Mouse (Mus musculus): ENCODE results near the gene Ugt1a7c. TPM values are rescaled to one million over a fixed set of nuclear protein-coding genes. Genes with fewer than 3 reads are reported as not detected.
A peak's percentile ranks its signal among the peaks of the same experiment; 100 is the strongest.

Ugt1a7c gene
- polyA plus RNA-seq, 1 experiment from 2014 or later, result 1.2 TPM

DNA sequence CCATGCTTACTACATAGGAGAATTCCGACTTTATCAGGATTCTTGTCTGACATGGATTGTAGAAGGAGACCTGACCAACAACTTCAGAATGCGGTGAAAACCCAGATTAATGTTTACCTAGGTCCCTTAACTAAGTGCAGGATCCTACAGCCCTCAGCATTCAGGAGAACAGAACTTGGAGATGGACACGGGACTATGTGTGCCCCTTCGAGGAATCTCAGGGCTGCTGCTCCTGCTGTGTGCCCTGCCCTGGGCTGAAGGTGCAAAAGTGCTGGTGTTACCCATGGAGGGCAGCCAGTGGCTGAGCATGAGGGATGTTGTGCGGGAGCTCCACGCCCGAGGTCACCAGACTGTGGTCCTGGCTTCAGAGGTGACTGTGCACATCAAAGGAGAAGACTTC is 105.6 kb downstream of the Ugt1a7c start, which contains the start of gene Ugt1a2:
TSS of gene Ugt1a2 (plus strand) at position 146 of the 400 bp plus-strand sequence.
- WGBS, result 91% methylated on average over 7 of the region's 7 CpGs
- H3K9me3 ChIP-seq (ENCODE audit: control insufficient read depth, low read length), result 0 out of 2 replicates have a peak, but pooled peaks cover 2% of the 10 kb centered on the region
- no peak within 1 kb of the TSS for H3K9ac ChIP-seq (replicated peaks; ENCODE audit: low read depth, low read length)
- H3K36me3 ChIP-seq (ENCODE audit: control insufficient read depth, insufficient read depth), result no peaks in the 10 kb centered on the region
- no peak within 1 kb of the TSS for H3K4me3 ChIP-seq (replicated peaks; ENCODE audit: low read length)
- H3K4me1 ChIP-seq (replicated peaks; ENCODE audit: control insufficient read depth, insufficient read depth, low read length), result no peaks in the 10 kb centered on the region
- H3K27ac ChIP-seq (ENCODE audit: low read length), result no peak within 1 kb of the TSS
- no peak for ATAC-seq
- no peaks in the 10 kb centered on the region for H3K27me3 ChIP-seq (replicated peaks; ENCODE audit: control insufficient read depth, insufficient read depth, low read length)
- H3K4me2 ChIP-seq (ENCODE audit: low read length), result no peak within 1 kb of the TSS

DNA sequence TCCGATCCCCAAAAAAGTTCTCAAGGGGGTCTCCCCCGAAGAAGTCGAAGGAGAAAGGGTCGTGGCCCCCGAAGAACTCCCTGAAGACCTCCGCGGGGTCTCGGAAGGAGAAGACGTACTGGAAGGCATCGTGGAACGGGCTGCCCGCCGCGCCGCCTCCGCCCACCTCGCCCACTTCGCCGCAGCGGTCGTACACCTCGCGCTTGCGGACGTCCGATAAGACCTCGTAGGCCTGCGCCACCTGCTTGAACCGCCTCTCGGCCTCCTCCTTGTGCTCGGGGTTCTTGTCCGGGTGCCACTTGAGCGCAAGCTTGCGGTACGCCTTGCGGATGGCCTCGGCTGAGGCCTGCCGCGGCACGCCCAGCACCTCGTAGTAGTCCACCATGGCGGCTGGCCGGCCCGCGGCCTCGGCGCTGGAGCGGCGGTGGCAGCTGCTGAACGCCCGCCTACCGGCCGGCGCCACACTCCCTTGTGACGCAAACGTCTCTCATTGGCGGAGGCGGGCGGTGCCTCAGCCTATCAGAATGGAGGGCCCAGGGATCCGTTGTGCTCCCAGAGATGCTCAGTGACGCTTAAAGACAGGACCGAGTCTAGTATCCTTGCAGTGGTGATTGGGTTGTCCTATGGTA is 110.5 kb downstream of the Ugt1a7c start, which contains the start of gene Dnajb3:
TSS of gene Dnajb3 (minus strand) at position 489 of the 629 bp plus-strand sequence.
- 0 out of 2 replicates have a peak, but pooled peaks cover 2% of the 10 kb centered on the region for H3K9me3 ChIP-seq (ENCODE audit: control insufficient read depth, low read length)
- H3K9ac ChIP-seq (replicated peaks; ENCODE audit: low read depth, low read length), result peak within 1 kb of the TSS; percentile 67
- no peaks in the 10 kb centered on the region for H3K27me3 ChIP-seq (replicated peaks; ENCODE audit: control insufficient read depth, insufficient read depth, low read length)
- WGBS, result 8% methylated on average over 62 of the region's 62 CpGs
- H3K4me3 ChIP-seq (replicated peaks; ENCODE audit: low read length), result peak within 1 kb of the TSS; percentile 56
- H3K4me1 ChIP-seq (replicated peaks; ENCODE audit: control insufficient read depth, insufficient read depth, low read length), result no peaks in the 10 kb centered on the region
- no peaks in the 10 kb centered on the region for H3K36me3 ChIP-seq (ENCODE audit: control insufficient read depth, insufficient read depth)
- peak; percentile 100 for ATAC-seq
- H3K4me2 ChIP-seq (ENCODE audit: low read length), result peak within 1 kb of the TSS; percentile 69
- no peak within 1 kb of the TSS; the same call in 1 of the 2 replicates for H3K27ac ChIP-seq (ENCODE audit: low read length)

DNA sequence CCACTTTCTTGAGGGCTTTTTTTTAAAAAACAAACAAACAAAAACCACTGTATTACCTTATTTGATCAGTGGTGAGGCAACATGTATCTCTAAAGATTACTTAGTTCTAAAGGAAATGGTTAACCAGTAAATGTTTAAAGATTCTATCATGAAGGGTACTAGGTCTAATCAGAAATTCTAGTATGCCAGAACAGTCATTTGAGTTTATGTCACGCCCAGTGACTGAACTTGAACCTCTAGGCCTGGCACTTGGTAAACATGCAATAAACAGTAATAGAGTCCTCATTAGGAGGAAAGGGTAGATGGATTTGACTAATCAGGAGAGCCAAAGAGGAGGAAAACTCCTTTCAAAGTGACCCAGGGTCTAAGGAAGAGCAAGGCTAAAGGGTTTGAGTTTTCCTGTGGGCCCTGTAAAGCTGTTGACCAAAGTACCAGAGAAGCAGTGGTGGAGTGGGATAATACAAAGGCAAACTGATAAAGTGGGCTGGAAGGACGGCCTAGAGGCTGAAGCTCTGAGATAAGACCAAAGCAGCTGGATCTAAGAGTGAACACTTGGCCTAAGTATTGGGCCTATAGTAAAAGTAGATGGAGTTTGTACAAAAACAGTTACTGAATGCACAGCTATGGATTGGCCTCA is 112.1 kb downstream of the Ugt1a7c start:
- no peak overlapping the region for H3K4me2 ChIP-seq (ENCODE audit: low read length)
- no peaks in the 10 kb centered on the region for H3K36me3 ChIP-seq (ENCODE audit: control insufficient read depth, insufficient read depth)
- no peaks in the 10 kb centered on the region for H3K4me1 ChIP-seq (replicated peaks; ENCODE audit: control insufficient read depth, insufficient read depth, low read length)
- no peaks in the 10 kb centered on the region for H3K27me3 ChIP-seq (replicated peaks; ENCODE audit: control insufficient read depth, insufficient read depth, low read length)
- H3K9ac ChIP-seq (replicated peaks; ENCODE audit: low read depth, low read length), result no peak overlapping the region
- no peak for ATAC-seq
- WGBS, result 75% methylated on average over 2 of the region's 2 CpGs
- H3K9me3 ChIP-seq (ENCODE audit: control insufficient read depth, low read length), result peaks cover 9% of the 10 kb centered on the region
- H3K27ac ChIP-seq (ENCODE audit: low read length), result no peak overlapping the region
- no peak overlapping the region for H3K4me3 ChIP-seq (replicated peaks; ENCODE audit: low read length)

DNA sequence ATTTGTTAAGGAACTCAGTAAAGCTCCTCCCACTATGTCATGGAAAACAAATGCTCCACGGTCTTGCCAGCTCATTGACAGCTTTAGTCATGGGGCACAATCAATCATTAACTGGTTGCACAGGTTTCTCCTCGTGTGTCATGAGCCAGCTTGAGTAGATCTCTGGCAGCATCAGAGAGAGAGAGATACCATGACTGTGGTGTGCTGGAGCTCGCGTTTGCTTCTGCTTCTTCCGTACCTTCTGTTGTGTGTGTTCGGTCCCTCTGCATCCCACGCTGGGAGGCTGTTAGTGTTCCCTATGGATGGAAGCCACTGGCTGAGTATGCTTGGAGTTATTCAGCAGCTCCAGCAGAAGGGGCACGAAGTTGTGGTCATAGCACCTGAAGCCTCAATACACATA is 117.0 kb downstream of the Ugt1a7c start, which contains the start of gene Ugt1a1:
TSS of gene Ugt1a1 (plus strand) at position 148 of the 400 bp plus-strand sequence.
- WGBS, result 68% methylated on average over 8 of the region's 8 CpGs

DNA sequence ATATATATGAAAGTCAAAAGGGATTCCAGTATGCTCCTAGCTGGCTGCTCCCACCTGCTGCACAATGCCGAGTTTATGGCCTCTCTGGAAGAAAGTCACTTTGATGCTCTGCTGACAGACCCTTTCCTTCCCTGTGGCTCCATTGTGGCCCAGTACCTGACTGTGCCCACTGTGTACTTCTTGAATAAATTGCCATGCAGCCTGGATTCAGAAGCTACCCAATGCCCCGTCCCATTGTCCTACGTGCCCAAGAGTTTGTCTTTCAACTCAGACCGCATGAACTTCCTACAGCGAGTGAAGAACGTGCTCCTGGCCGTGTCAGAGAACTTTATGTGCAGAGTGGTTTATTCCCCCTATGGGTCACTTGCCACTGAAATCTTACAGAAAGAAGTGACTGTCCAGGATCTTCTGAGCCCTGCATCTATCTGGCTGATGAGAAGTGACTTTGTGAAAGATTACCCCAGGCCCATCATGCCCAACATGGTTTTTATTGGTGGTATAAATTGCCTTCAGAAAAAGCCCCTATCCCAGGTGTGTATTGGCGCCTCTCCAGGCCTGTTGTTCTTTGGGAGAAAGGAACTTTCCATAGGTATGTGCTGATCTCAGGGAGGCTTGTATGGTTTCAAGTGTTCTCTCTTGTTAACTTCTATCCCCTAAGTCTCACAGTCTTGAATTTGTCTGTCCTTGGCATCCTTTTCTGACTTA is 117.6 kb downstream of the Ugt1a7c start:
- Histone ChIP-seq H3K27me3 (replicated peaks; ENCODE audit: control insufficient read depth, insufficient read depth, low read length) (no peaks in the 10 kb centered on the region), H3K4me2 (ENCODE audit: low read length) (no peak overlapping the region), H3K9me3 (ENCODE audit: control insufficient read depth, low read length) (peaks cover 58% of the 10 kb centered on the region), H3K36me3 (ENCODE audit: control insufficient read depth, insufficient read depth) (no peaks in the 10 kb centered on the region), H3K27ac (ENCODE audit: low read length) (no peak overlapping the region), H3K9ac (replicated peaks; ENCODE audit: low read depth, low read length) (no peak overlapping the region), H3K4me1 (replicated peaks; ENCODE audit: control insufficient read depth, insufficient read depth, low read length) (no peaks in the 10 kb centered on the region), H3K4me3 (replicated peaks; ENCODE audit: low read length) (no peak overlapping the region)
- 64% methylated on average over 8 of the region's 8 CpGs for WGBS
- peak; percentile 40; the same call in 1 of the 2 replicates for ATAC-seq

More for the DNA sequence above, 117.0 kb downstream of the Ugt1a7c start, which contains the start of gene Ugt1a1:
- no peak within 1 kb of the TSS for H3K4me2 ChIP-seq (ENCODE audit: low read length)
- H3K4me3 ChIP-seq (replicated peaks; ENCODE audit: low read length), result no peak within 1 kb of the TSS
- no peaks in the 10 kb centered on the region for H3K36me3 ChIP-seq (ENCODE audit: control insufficient read depth, insufficient read depth)
- H3K9me3 ChIP-seq (ENCODE audit: control insufficient read depth, low read length), result peaks cover 51% of the 10 kb centered on the region
- peak; percentile 38; the same call in 1 of the 2 replicates for ATAC-seq
- no peak within 1 kb of the TSS for H3K27ac ChIP-seq (ENCODE audit: low read length)
- no peak within 1 kb of the TSS for H3K9ac ChIP-seq (replicated peaks; ENCODE audit: low read depth, low read length)
- no peaks in the 10 kb centered on the region for H3K27me3 ChIP-seq (replicated peaks; ENCODE audit: control insufficient read depth, insufficient read depth, low read length)
- H3K4me1 ChIP-seq (replicated peaks; ENCODE audit: control insufficient read depth, insufficient read depth, low read length), result no peaks in the 10 kb centered on the region

DNA sequence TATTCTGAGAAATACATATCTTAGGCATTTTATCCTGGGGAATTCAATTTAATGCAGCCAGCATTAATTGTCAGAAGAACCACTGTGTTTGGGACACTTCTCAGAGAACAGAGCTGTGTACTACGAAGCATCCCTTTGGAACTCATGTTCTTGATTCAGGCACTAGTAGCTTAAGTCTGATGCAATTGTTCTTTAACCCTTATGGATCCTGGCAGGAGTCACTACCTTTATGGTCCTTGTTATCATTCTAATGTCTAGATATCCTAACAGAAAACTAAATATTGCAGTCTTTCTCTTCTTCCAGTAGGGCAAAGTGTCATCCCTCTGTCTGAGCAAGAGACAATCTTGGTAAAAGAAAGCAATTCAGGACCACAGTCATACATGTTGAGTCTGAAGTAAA is 118.2 kb downstream of the Ugt1a7c start:
- no peaks in the 10 kb centered on the region for H3K27me3 ChIP-seq (replicated peaks; ENCODE audit: control insufficient read depth, insufficient read depth, low read length)
- ATAC-seq, result no peak
- H3K9ac ChIP-seq (replicated peaks; ENCODE audit: low read depth, low read length), result no peak overlapping the region
- 79% methylated on average over 1 of the region's 1 CpGs for WGBS
- H3K9me3 ChIP-seq (ENCODE audit: control insufficient read depth, low read length), result peaks cover 60% of the 10 kb centered on the region
- H3K36me3 ChIP-seq (ENCODE audit: control insufficient read depth, insufficient read depth), result no peaks in the 10 kb centered on the region
- no peak overlapping the region for H3K27ac ChIP-seq (ENCODE audit: low read length)
- H3K4me3 ChIP-seq (replicated peaks; ENCODE audit: low read length), result no peak overlapping the region
- no peak overlapping the region for H3K4me2 ChIP-seq (ENCODE audit: low read length)
- H3K4me1 ChIP-seq (replicated peaks; ENCODE audit: control insufficient read depth, insufficient read depth, low read length), result no peaks in the 10 kb centered on the region

DNA sequence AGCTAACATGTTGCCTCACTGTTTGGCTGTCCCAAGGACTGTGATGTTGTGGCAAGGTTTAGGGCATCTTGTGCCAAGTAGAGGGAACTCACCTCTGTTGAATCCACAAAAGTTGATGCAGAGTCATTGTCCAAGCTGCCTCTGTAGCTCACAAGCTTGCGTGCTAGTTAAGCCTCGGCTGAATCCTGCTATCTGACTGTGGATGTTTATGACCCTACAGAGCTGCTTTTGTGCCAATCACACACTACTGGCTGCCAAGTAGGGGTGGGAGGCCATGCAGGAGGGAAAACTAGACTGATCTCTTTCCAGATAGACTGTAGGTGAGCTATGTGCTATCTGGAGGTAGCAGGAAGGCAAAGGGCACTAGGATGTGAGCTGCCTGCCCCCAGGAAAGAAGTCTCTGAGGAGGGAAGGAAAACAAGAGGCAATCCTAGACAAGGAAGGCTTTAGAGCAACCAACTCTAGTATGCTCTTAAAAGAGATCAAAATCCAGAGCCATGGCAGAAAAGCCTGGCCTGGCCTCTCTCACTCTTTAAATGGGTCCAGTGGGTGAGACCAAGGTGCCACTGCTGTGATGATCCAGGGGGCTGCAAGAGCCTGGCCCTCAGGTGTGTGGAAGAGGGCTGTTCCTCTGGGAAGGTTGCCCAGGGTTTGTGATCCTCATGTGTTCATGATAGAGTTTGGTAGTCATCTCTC is 119.1 kb downstream of the Ugt1a7c start:
- Histone ChIP-seq H3K27me3 (replicated peaks; ENCODE audit: control insufficient read depth, insufficient read depth, low read length) (no peaks in the 10 kb centered on the region), H3K9ac (replicated peaks; ENCODE audit: low read depth, low read length) (no peak overlapping the region), H3K4me2 (ENCODE audit: low read length) (no peak overlapping the region), H3K4me3 (replicated peaks; ENCODE audit: low read length) (no peak overlapping the region), H3K9me3 (ENCODE audit: control insufficient read depth, low read length) (peaks cover 60% of the 10 kb centered on the region), H3K36me3 (ENCODE audit: control insufficient read depth, insufficient read depth) (no peaks in the 10 kb centered on the region), H3K27ac (ENCODE audit: low read length) (no peak overlapping the region), H3K4me1 (replicated peaks; ENCODE audit: control insufficient read depth, insufficient read depth, low read length) (no peaks in the 10 kb centered on the region)
- 0 out of 2 replicates have a peak, but pooled peaks have one; percentile 25 for ATAC-seq
- WGBS, result 82% methylated on average over 2 of the region's 2 CpGs

DNA sequence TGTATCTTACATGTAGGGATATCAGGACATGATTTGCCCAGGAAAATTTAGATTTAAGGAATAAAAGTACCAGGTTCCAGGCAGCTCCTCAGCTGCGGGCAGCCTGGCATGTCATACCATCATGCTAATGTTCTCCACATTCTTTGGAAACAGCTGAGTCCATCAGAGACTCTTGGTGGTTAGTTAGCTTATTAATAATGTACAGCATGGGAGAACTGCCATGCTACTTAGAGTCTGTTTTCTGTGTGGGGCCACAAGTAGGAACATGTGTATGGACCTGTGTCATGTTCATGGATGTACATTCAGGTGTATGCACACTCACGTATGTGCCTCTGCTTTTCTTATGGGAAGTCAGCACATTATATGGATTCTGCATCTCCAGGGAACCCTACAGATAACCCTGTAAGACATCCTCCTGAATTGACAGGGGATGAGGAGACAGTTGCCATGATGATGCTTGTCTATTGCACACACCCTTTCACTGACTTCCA is 119.6 kb downstream of the Ugt1a7c start:
- H3K9ac ChIP-seq (replicated peaks; ENCODE audit: low read depth, low read length), result no peak overlapping the region
- H3K27ac ChIP-seq (ENCODE audit: low read length), result no peak overlapping the region
- H3K36me3 ChIP-seq (ENCODE audit: control insufficient read depth, insufficient read depth), result no peaks in the 10 kb centered on the region
- no peaks in the 10 kb centered on the region for H3K4me1 ChIP-seq (replicated peaks; ENCODE audit: control insufficient read depth, insufficient read depth, low read length)
- no peak overlapping the region for H3K4me2 ChIP-seq (ENCODE audit: low read length)
- no peak for ATAC-seq
- WGBS, result 82% methylated on average over 2 of the region's 2 CpGs
- H3K27me3 ChIP-seq (replicated peaks; ENCODE audit: control insufficient read depth, insufficient read depth, low read length), result no peaks in the 10 kb centered on the region
- H3K4me3 ChIP-seq (replicated peaks; ENCODE audit: low read length), result no peak overlapping the region
- H3K9me3 ChIP-seq (ENCODE audit: control insufficient read depth, low read length), result peaks cover 60% of the 10 kb centered on the region
